Mouse (Mus musculus): Measurements from ENCODE around the gene Lrmp. TPM values are rescaled to one million over a fixed set of nuclear protein-coding genes. Genes with fewer than 3 reads are reported as not detected.

Lrmp gene
- total RNA-seq, 2 experiments from 2014 or later: 3.8 to 6.1 TPM

- H3K27ac ChIP-seq: no peak overlapping the region
- no peak overlapping the region for H3K4me3 ChIP-seq
Observed at GRCm38 (mm10) chr6:145171892-145172606, 56.6 kb downstream of the Lrmp start.

GRCm38 (mm10) chr6:145173781-145174191 is 58.3 kb downstream of the Lrmp start:
- Histone ChIP-seq H3K4me3 (no peak overlapping the region), H3K27ac (no peak overlapping the region)
- no peak for TF ChIP-seq CTCF (conservative IDR thresholded peaks at IDR 0.05)
- no peak for DNase-seq (ENCODE audit: low spot score in 2 of 2)

More at GRCm38 (mm10) chr6:145171892-145172606, 56.6 kb downstream of the Lrmp start:
- no peak for DNase-seq (ENCODE audit: low spot score in 2 of 2)
- no peak for TF ChIP-seq CTCF (conservative IDR thresholded peaks at IDR 0.05)

GRCm38 (mm10) chr6:145175571-145175981 is 60.1 kb downstream of the Lrmp start:
- no peak for TF ChIP-seq CTCF (conservative IDR thresholded peaks at IDR 0.05)
- no peak overlapping the region for H3K4me3 ChIP-seq
- no peak for DNase-seq (ENCODE audit: low spot score in 2 of 2)
- H3K27ac ChIP-seq: no peak overlapping the region

- DNase-seq (ENCODE audit: low spot score in 2 of 2): no peak
Observed at GRCm38 (mm10) chr6:145176474-145176873, 61.0 kb downstream of the Lrmp start.

GRCm38 (mm10) chr6:145179665-145180064 is 64.2 kb downstream of the Lrmp start:
- Histone ChIP-seq H3K27ac (no peak overlapping the region), H3K4me3 (no peak overlapping the region)
- DNase-seq (ENCODE audit: low spot score in 2 of 2): peak in 1 of 2 experiments; percentile 51
- peak; percentile 84 for TF ChIP-seq CTCF (conservative IDR thresholded peaks at IDR 0.05)

More at GRCm38 (mm10) chr6:145176474-145176873, 61.0 kb downstream of the Lrmp start:
- no peak for TF ChIP-seq CTCF (conservative IDR thresholded peaks at IDR 0.05)
- no peak overlapping the region for H3K27ac ChIP-seq
- H3K4me3 ChIP-seq: no peak overlapping the region

GRCm38 (mm10) chr6:145182044-145182443 is 66.6 kb downstream of the Lrmp start:
- no peak overlapping the region for H3K4me3 ChIP-seq
- no peak overlapping the region for H3K27ac ChIP-seq
- no peak for DNase-seq (ENCODE audit: low spot score in 2 of 2)
- TF ChIP-seq CTCF (conservative IDR thresholded peaks at IDR 0.05): no peak

GRCm38 (mm10) chr6:145186096-145186495 is 70.6 kb downstream of the Lrmp start:
- DNase-seq (ENCODE audit: low spot score in 2 of 2): no peak
- H3K4me3 ChIP-seq: no peak overlapping the region
- H3K27ac ChIP-seq: no peak overlapping the region
- no peak for TF ChIP-seq CTCF (conservative IDR thresholded peaks at IDR 0.05)

- DNase-seq (ENCODE audit: low spot score in 2 of 2): peak; percentile 30 to 40
Observed at GRCm38 (mm10) chr6:145187093-145188088, 71.9 kb downstream of the Lrmp start.

GRCm38 (mm10) chr6:145193038-145193437 is 77.6 kb downstream of the Lrmp start:
- no peak overlapping the region for H3K27ac ChIP-seq
- no peak for DNase-seq (ENCODE audit: low spot score in 2 of 2)
- TF ChIP-seq CTCF (conservative IDR thresholded peaks at IDR 0.05): no peak
- H3K4me3 ChIP-seq: no peak overlapping the region

More at GRCm38 (mm10) chr6:145187093-145188088, 71.9 kb downstream of the Lrmp start:
- Histone ChIP-seq H3K4me3 (peak overlapping the region; percentile 58), H3K27ac (peak overlapping the region; percentile 79)
- peak; percentile 87 for TF ChIP-seq CTCF (conservative IDR thresholded peaks at IDR 0.05)

GRCm38 (mm10) chr6:145193446-145193845 is 78.0 kb downstream of the Lrmp start:
- no peak for TF ChIP-seq CTCF (conservative IDR thresholded peaks at IDR 0.05)
- DNase-seq (ENCODE audit: low spot score in 2 of 2): no peak
- H3K4me3 ChIP-seq: no peak overlapping the region
- H3K27ac ChIP-seq: no peak overlapping the region

- Histone ChIP-seq H3K4me3 (no peak overlapping the region), H3K27ac (no peak overlapping the region)
- no peak for DNase-seq (ENCODE audit: low spot score in 2 of 2)
- no peak for TF ChIP-seq CTCF (conservative IDR thresholded peaks at IDR 0.05)
Observed at GRCm38 (mm10) chr6:145197949-145198686, 82.7 kb downstream of the Lrmp start.

GRCm38 (mm10) chr6:145202432-145203125 is 87.1 kb downstream of the Lrmp start:
- H3K4me3 ChIP-seq: no peak overlapping the region
- DNase-seq (ENCODE audit: low spot score in 2 of 2): no peak
- H3K27ac ChIP-seq: no peak overlapping the region
- no peak for TF ChIP-seq CTCF (conservative IDR thresholded peaks at IDR 0.05)

Measured in layer of hippocampus, adult 2 months (tissue).